Mouse (Mus musculus): ENCODE data around the gene Rufy4. TPM values are rescaled to one million over a fixed set of nuclear protein-coding genes. Genes with fewer than 3 reads are reported as not detected.
A peak's percentile ranks its signal among the peaks of the same experiment; 100 is the strongest.

The Rufy4 gene
- polyA plus RNA-seq, 1 experiment from 2014 or later: 0.42 TPM

DNA sequence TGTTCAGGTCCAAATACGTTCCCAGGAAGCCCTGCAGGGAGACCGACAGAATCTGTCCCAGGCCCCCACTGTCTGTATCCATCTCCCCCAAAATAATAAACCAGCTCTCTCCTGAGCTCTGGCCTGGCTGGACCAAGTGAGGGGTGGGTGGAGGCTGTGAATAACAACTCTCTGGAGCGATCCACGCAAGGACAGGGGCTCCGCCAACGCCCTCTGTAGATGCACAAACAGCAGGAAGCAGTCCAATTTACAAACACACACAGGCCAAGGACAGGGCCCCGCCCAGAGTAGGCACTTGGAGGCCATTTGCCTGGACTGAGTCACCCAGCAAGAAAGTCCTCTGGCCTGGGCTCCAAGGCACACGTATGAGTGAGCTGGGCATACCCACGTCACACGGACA, 33.1 kb upstream of the Rufy4 start:
- 62% methylated on average over 10 of the region's 10 CpGs for WGBS
- no peak overlapping the region for H3K27ac ChIP-seq

GRCm38 (mm10) chr1:74093447-74093846, 31.9 kb upstream of the Rufy4 start:
- H3K4me3 ChIP-seq (replicated peaks): no peak overlapping the region
- no peak for ATAC-seq
- no peaks in the 10 kb centered on the region for H3K9me3 ChIP-seq
- H3K36me3 ChIP-seq: no peaks in the 10 kb centered on the region
- peaks cover 21% of the 10 kb centered on the region for H3K27me3 ChIP-seq
- no peak overlapping the region for H3K9ac ChIP-seq (replicated peaks)
- H3K4me2 ChIP-seq (replicated peaks): no peak overlapping the region
- no peak overlapping the region for H3K27ac ChIP-seq
- H3K4me1 ChIP-seq (replicated peaks): peaks cover 46% of the 10 kb centered on the region
- 84% methylated on average over 5 of the region's 5 CpGs for WGBS

More for the DNA sequence above, 33.1 kb upstream of the Rufy4 start:
- no peak for ATAC-seq
- no peak overlapping the region for H3K4me2 ChIP-seq (replicated peaks)
- H3K4me3 ChIP-seq (replicated peaks): no peak overlapping the region
- no peak overlapping the region for H3K9ac ChIP-seq (replicated peaks)
- no peaks in the 10 kb centered on the region for H3K36me3 ChIP-seq
- H3K4me1 ChIP-seq (replicated peaks): peaks cover 34% of the 10 kb centered on the region
- no peaks in the 10 kb centered on the region for H3K9me3 ChIP-seq
- H3K27me3 ChIP-seq: peaks cover 18% of the 10 kb centered on the region

DNA sequence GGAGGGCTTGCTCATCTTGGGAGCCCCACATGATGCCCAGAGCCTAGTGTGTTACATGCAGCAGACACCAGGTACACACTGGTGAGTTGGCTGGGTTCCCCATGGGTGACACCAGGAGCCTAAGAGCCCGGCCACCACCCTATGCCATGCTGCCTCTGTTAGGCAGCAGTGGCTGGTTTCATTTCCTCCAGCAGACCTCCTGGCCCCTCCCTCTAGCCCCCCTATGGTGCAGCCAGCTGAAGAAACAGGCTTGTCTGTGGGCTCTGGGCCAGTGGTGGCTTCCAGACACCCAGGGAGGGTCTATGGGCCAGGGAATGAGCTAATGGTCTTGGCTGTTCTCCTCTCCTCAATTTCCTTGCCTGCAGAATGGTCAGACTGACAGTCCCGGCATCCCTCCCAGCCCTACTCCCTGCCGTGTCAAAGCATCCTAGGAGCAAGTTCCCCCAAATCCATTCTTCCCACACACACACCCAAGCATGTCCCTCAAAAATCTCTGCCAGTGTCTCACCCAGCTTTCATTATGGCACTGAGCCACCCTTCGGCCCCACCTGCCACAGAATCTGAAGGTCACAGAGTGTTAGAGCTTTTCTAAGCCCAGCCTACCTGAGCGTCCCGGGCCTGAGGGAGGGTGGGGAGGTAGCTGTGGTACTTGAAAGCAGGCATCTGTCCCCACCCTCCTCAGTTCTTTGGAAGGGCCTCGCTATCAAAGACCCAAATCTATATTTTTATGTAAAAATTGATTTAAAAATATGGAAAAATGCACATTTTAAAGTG, 30.7 kb upstream of the Rufy4 start:
- no peak overlapping the region for H3K9ac ChIP-seq (replicated peaks)
- 60% methylated on average over 7 of the region's 7 CpGs for WGBS
- H3K27me3 ChIP-seq: peaks cover 25% of the 10 kb centered on the region
- no peak for ATAC-seq
- H3K4me1 ChIP-seq (replicated peaks): peaks cover 58% of the 10 kb centered on the region
- H3K4me3 ChIP-seq (replicated peaks): no peak overlapping the region
- H3K4me2 ChIP-seq (replicated peaks): no peak overlapping the region
- no peaks in the 10 kb centered on the region for H3K9me3 ChIP-seq
- no peaks in the 10 kb centered on the region for H3K36me3 ChIP-seq
- H3K27ac ChIP-seq: no peak overlapping the region

DNA sequence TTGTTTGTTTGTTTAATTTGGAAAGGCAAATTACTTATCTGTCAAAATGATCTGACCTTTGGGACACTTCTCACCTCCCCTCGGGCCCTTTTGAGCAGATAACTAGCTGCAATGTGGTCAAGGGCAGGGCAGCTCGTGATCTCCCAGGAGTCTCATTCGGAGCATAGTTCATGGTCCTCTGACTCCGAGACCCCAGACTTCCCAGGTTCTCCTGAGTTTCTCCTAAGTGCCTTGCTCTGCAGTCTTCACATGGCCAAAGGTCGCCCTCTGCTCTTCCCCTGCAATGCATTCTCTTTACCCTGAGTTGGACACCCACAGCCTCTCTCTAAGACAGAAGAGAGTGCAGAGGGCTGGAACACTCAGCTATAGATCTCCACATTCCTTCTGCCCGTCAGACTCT, 30.0 kb upstream of the Rufy4 start:
- H3K27me3 ChIP-seq: peaks cover 29% of the 10 kb centered on the region
- no peaks in the 10 kb centered on the region for H3K9me3 ChIP-seq
- WGBS: 54% methylated on average over 6 of the region's 6 CpGs
- no peak overlapping the region for H3K9ac ChIP-seq (replicated peaks)
- no peak overlapping the region for H3K4me2 ChIP-seq (replicated peaks)
- H3K27ac ChIP-seq: no peak overlapping the region
- H3K4me3 ChIP-seq (replicated peaks): no peak overlapping the region
- no peak for ATAC-seq
- H3K4me1 ChIP-seq (replicated peaks): peaks cover 61% of the 10 kb centered on the region
- H3K36me3 ChIP-seq: no peaks in the 10 kb centered on the region

GRCm38 (mm10) chr1:74095728-74096127, 29.6 kb upstream of the Rufy4 start:
- ATAC-seq: no peak
- no peak overlapping the region for H3K9ac ChIP-seq (replicated peaks)
- peaks cover 61% of the 10 kb centered on the region for H3K4me1 ChIP-seq (replicated peaks)
- H3K9me3 ChIP-seq: no peaks in the 10 kb centered on the region
- no peak overlapping the region for H3K4me3 ChIP-seq (replicated peaks)
- no peaks in the 10 kb centered on the region for H3K36me3 ChIP-seq
- 50% methylated on average over 3 of the region's 3 CpGs for WGBS
- H3K4me2 ChIP-seq (replicated peaks): no peak overlapping the region
- peaks cover 33% of the 10 kb centered on the region for H3K27me3 ChIP-seq
- no peak overlapping the region for H3K27ac ChIP-seq

DNA sequence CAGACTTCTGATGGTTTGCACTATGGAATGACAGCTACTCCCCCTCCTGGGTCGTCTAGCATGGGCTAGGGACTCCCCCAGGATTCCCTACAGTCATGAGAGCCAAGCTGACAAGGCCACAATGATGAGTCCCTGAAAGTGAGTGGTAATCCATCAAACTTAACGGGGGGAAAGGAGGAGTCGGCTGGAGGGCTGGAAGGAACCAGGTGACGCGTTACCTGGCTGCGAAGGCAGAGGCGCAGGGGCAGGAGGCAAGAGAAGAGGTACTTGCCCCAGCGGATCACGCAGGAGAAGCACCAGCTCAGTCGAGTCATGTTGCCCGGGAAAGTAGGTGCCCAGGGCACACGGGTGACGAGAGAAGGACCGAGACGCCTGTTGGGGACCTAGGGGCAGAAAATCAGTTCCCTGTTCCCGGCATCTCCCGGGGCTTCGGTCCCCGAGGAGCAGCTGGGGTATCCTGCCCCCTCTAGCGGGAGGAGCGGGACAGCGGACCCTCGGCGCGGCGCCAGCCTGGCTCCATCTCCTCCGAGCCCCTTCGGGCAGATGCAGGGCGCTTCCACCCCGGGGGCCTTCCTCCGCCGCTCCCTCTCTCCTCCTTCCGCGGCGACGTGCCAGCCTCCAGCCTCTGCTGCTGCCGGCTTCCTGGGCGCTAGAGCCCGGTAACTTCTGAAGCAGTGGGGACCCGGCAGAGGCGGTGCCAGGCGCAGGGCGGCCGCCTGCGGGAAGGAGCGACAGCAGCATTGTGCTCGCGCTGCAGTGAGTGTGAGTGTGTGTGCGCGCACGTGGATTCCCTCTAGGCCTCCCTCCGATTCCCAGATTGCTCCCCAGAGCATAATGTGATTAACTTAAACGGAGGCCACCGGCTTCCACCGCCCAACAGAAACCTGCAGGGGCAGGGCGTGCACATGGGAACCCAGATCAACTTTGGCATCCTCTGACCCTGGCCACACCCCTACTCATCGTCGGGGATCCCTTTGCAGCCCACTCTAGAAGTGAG, 27.0 kb upstream of the Rufy4 start:
- H3K4me1 ChIP-seq (replicated peaks): peaks cover 59% of the 10 kb centered on the region
- H3K27ac ChIP-seq: peak overlapping the region; percentile 76
- ATAC-seq: peak; percentile 75
- H3K36me3 ChIP-seq: no peaks in the 10 kb centered on the region
- H3K4me3 ChIP-seq (replicated peaks): peak overlapping the region; percentile 55
- H3K27me3 ChIP-seq: peaks cover 42% of the 10 kb centered on the region
- peak overlapping the region; percentile 92 for H3K4me2 ChIP-seq (replicated peaks)
- H3K9ac ChIP-seq (replicated peaks): peak overlapping the region; percentile 72
- no peaks in the 10 kb centered on the region for H3K9me3 ChIP-seq
- under 1% methylated on average over 58 of the region's 58 CpGs for WGBS

DNA sequence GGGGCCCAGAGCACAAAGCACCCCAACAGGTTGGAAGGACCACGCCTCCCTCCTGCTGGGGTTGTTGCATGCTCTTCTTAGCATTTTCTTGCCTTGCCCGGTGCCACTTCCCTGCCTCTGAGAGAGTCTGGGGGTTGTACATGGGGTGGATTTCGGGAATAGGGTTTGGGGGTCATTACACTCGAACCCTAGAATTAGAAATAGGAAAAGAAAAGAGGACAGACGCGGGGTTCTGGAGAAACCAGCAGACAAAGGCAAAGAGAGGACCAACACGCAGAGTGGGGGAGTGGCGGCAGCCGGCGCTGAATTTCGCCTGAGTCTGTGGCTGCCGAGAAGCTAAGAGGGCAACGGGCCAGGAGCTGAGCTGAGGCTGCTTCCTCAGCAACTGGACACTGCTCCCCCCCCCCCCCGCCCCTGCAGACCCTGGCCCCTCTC, 26.3 kb upstream of the Rufy4 start:
- H3K27me3 ChIP-seq: peaks cover 42% of the 10 kb centered on the region

DNA sequence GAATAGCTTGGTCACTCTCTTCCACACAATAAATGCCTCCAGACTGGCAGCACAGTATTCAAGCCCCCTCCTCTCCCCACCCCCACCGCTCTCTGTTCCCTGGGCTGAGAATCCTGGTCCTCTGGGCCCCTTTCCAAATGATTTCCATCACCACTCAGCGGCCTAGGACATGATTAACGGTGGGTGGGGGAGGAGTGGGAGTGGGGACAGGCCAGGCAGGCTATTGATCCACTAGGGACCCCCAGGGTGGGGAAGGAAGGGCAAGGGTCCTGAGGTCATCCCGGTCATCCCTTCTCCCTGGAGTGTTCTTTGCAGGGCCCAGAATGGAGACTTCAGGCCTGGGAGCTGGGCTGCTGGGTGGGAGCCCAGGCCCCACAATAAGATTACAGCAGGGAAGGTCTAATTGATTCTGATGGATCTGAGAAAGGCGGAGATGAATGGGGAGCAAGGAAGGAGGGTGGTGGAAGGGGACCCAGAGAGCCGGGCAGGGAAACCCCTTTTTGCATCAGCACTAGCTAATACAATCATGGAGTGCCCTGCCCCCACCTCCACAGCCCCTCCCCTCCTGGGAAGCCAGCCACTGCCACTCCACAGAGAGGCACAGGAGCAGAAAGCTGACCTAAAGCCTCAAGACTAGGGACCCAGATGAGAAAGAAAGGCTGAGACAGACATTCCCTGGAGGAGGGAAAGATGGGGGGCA, 21.5 kb upstream of the Rufy4 start:
- Histone ChIP-seq H3K4me1 (replicated peaks) (peaks cover 46% of the 10 kb centered on the region), H3K36me3 (no peaks in the 10 kb centered on the region), H3K4me2 (replicated peaks) (no peak overlapping the region), H3K9ac (replicated peaks) (no peak overlapping the region), H3K9me3 (no peaks in the 10 kb centered on the region), H3K4me3 (replicated peaks) (no peak overlapping the region), H3K27ac (peak overlapping the region; percentile 82), H3K27me3 (peaks cover 21% of the 10 kb centered on the region)
- ATAC-seq: peak; percentile 73
- WGBS: 4% methylated on average over 6 of the region's 6 CpGs

More for the DNA sequence above, 26.3 kb upstream of the Rufy4 start:
- WGBS: 1% methylated on average over 13 of the region's 14 CpGs
- Histone ChIP-seq H3K36me3 (no peaks in the 10 kb centered on the region), H3K4me2 (replicated peaks) (peak overlapping the region; percentile 92), H3K4me3 (replicated peaks) (peak overlapping the region; percentile 55), H3K27ac (peak overlapping the region; percentile 76), H3K4me1 (replicated peaks) (peaks cover 66% of the 10 kb centered on the region), H3K9ac (replicated peaks) (peak overlapping the region; percentile 72), H3K9me3 (no peaks in the 10 kb centered on the region)
- ATAC-seq: peak; percentile 13; the same call in 1 of the 2 replicates

GRCm38 (mm10) chr1:74105660-74106059, 19.7 kb upstream of the Rufy4 start:
- WGBS: 94% methylated on average over 4 of the region's 4 CpGs
- peaks cover 50% of the 10 kb centered on the region for H3K4me1 ChIP-seq (replicated peaks)
- no peak overlapping the region for H3K4me3 ChIP-seq (replicated peaks)
- H3K27me3 ChIP-seq: peaks cover 9% of the 10 kb centered on the region
- no peak for ATAC-seq
- H3K9ac ChIP-seq (replicated peaks): no peak overlapping the region
- H3K9me3 ChIP-seq: no peaks in the 10 kb centered on the region
- H3K36me3 ChIP-seq: no peaks in the 10 kb centered on the region
- no peak overlapping the region for H3K4me2 ChIP-seq (replicated peaks)
- no peak overlapping the region for H3K27ac ChIP-seq

GRCm38 (mm10) chr1:74106214-74106613, 19.1 kb upstream of the Rufy4 start:
- Histone ChIP-seq H3K27me3 (peaks cover 5% of the 10 kb centered on the region; the same call in 1 of the 2 replicates), H3K4me3 (replicated peaks) (no peak overlapping the region), H3K27ac (no peak overlapping the region), H3K9ac (replicated peaks) (no peak overlapping the region), H3K36me3 (no peaks in the 10 kb centered on the region), H3K9me3 (no peaks in the 10 kb centered on the region), H3K4me2 (replicated peaks) (no peak overlapping the region), H3K4me1 (replicated peaks) (peaks cover 56% of the 10 kb centered on the region)
- 77% methylated on average over 6 of the region's 6 CpGs for WGBS
- ATAC-seq: no peak

DNA sequence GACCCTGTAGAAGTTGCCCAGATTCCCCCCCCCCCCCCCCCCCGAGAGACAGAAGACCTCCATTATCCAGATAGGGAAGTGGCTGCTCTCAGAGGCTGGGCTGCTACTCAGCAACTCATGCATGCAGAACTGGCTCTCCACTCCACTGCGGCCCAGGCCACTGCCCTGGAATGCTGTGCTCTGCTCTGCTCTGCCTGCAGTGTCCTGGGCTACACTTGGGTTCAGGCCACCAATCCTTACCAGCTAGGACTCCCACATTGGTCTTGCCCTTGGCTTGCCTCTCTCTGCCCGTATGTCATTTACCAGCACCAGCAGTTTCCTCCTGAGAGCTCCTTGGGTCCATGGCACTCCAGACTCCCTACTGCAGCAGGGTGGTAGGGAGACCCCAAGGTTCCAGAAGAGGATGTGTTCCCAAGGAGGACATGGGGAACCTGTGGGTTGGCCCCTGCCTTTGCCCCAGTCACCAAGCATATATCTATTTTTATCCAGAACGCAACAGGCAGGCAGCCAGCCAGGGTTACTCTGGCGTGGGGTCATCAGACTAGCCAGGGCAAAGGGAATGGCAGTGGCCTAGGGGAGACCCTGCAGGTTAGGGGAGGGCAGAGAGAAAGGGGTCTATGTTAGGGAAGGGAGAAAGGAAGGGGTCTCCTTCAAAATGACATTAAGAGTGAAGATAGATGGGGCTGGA, 17.3 kb upstream of the Rufy4 start:
- Histone ChIP-seq H3K4me1 (replicated peaks) (peaks cover 64% of the 10 kb centered on the region), H3K9me3 (no peaks in the 10 kb centered on the region), H3K27ac (no peak overlapping the region), H3K36me3 (no peaks in the 10 kb centered on the region), H3K4me2 (replicated peaks) (no peak overlapping the region), H3K27me3 (no peaks in the 10 kb centered on the region), H3K4me3 (replicated peaks) (no peak overlapping the region), H3K9ac (replicated peaks) (no peak overlapping the region)
- 72% methylated on average over 4 of the region's 5 CpGs for WGBS
- ATAC-seq: no peak

Data from midbrain, embryonic 13.5 days (tissue).